Mouse (Mus musculus): ENCODE data around the gene Metap2. TPM values are rescaled to one million over a fixed set of nuclear protein-coding genes. Genes with fewer than 3 reads are reported as not detected.
"Not testable (repeated sequence)": the region's sequence is repeated elsewhere in the genome, so short reads cannot be mapped to it uniquely, and the experiment has no call there.

Gene Metap2
- polyA plus RNA-seq, 1 experiment from 2014 or later: 137 TPM

DNA sequence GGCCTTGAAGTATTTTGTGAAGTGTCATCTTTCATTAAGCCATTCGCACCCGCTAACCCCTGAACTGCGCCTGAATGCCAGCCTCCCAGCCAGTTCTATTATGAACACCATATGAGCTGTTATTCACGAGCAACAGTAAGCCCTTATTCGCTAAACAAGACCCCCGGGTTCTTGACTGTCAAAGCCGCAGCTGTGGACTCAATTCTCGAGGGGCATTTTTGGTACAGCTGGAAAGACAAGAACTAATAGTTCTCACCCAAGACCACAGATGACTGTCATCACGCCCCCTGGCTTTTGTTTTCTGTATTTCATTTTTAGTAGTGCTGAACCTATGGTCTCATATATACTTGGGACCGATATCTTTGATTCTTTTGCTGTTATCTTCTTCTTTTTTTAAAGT is 83.1 kb downstream of the Metap2 start:
- DNase-seq (ENCODE audit: low spot score) (no peak), ATAC-seq (no peak)
- H3K4me3 ChIP-seq (ENCODE audit: low read depth, low read length): no peak overlapping the region
- 0 out of 2 replicates have a peak, but pooled peaks cover 5% of the 10 kb centered on the region for H3K27me3 ChIP-seq (replicated peaks; ENCODE audit: insufficient read depth, low read length)
- 71% methylated on average over 10 of the region's 10 CpGs for WGBS
- H3K36me3 ChIP-seq (ENCODE audit: insufficient read depth, low read length): no peaks in the 10 kb centered on the region
- no peak overlapping the region for H3K9ac ChIP-seq (replicated peaks; ENCODE audit: low read depth)
- peak; percentile 26; the same call in 1 of the 2 replicates for TF ChIP-seq CTCF (IDR thresholded peaks at IDR 0.05)
- TF ChIP-seq EP300 (IDR thresholded peaks at IDR 0.05): no peak
- H3K4me2 ChIP-seq (replicated peaks; ENCODE audit: low read depth, low read length): no peak overlapping the region
- no peaks in the 10 kb centered on the region for H3K4me1 ChIP-seq (ENCODE audit: insufficient read depth, low read depth, low read length)
- H3K9me3 ChIP-seq (ENCODE audit: low read length): no peaks in the 10 kb centered on the region
- no peak overlapping the region for H3K27ac ChIP-seq (ENCODE audit: low read length)

- 0 out of 2 replicates have a peak, but pooled peaks cover 1% of the 10 kb centered on the region for H3K27me3 ChIP-seq (replicated peaks; ENCODE audit: insufficient read depth, low read length)
- H3K36me3 ChIP-seq (ENCODE audit: insufficient read depth, low read length): no peaks in the 10 kb centered on the region
- H3K27ac ChIP-seq (ENCODE audit: low read length): no peak overlapping the region
- no peaks in the 10 kb centered on the region for H3K9me3 ChIP-seq (ENCODE audit: low read length)
- no peak for ATAC-seq
- no peak overlapping the region for H3K4me3 ChIP-seq (ENCODE audit: low read depth, low read length)
- no peaks in the 10 kb centered on the region for H3K4me1 ChIP-seq (ENCODE audit: insufficient read depth, low read depth, low read length)
- H3K9ac ChIP-seq (replicated peaks; ENCODE audit: low read depth): no peak overlapping the region
- peak; percentile 80 for DNase-seq (ENCODE audit: low spot score)
- 12% methylated on average over 10 of the region's 10 CpGs for WGBS
- TF ChIP-seq EP300 (IDR thresholded peaks at IDR 0.05) (no peak), CTCF (IDR thresholded peaks at IDR 0.05) (peak; percentile 86)
- H3K4me2 ChIP-seq (replicated peaks; ENCODE audit: low read depth, low read length): no peak overlapping the region
Measured at GRCm38 (mm10) chr10:93812774-93813415, 84.0 kb downstream of the Metap2 start.

GRCm38 (mm10) chr10:93812098-93812497 is 84.8 kb downstream of the Metap2 start:
- Histone ChIP-seq H3K27ac (ENCODE audit: low read length) (no peak overlapping the region), H3K4me3 (ENCODE audit: low read depth, low read length) (no peak overlapping the region), H3K36me3 (ENCODE audit: insufficient read depth, low read length) (no peaks in the 10 kb centered on the region), H3K9me3 (ENCODE audit: low read length) (no peaks in the 10 kb centered on the region), H3K4me1 (ENCODE audit: insufficient read depth, low read depth, low read length) (no peaks in the 10 kb centered on the region), H3K9ac (replicated peaks; ENCODE audit: low read depth) (no peak overlapping the region), H3K27me3 (replicated peaks; ENCODE audit: insufficient read depth, low read length) (no peaks in the 10 kb centered on the region), H3K4me2 (replicated peaks; ENCODE audit: low read depth, low read length) (no peak overlapping the region)
- WGBS: 56% methylated on average over 7 of the region's 7 CpGs
- TF ChIP-seq CTCF (IDR thresholded peaks at IDR 0.05): no peak
- no peak for TF ChIP-seq EP300 (IDR thresholded peaks at IDR 0.05)
- no peak for ATAC-seq
- no peak for DNase-seq (ENCODE audit: low spot score)

GRCm38 (mm10) chr10:93810590-93811185 is 86.2 kb downstream of the Metap2 start:
- H3K27ac ChIP-seq (ENCODE audit: low read length): no peak overlapping the region
- TF ChIP-seq CTCF (IDR thresholded peaks at IDR 0.05) (no peak), EP300 (IDR thresholded peaks at IDR 0.05) (no peak)
- H3K9ac ChIP-seq (replicated peaks; ENCODE audit: low read depth): no peak overlapping the region
- H3K36me3 ChIP-seq (ENCODE audit: insufficient read depth, low read length): no peaks in the 10 kb centered on the region
- no peaks in the 10 kb centered on the region for H3K9me3 ChIP-seq (ENCODE audit: low read length)
- no peak overlapping the region for H3K4me2 ChIP-seq (replicated peaks; ENCODE audit: low read depth, low read length)
- no peak for ATAC-seq
- H3K4me1 ChIP-seq (ENCODE audit: insufficient read depth, low read depth, low read length): no peaks in the 10 kb centered on the region
- WGBS: 50% methylated on average over 7 of the region's 7 CpGs
- H3K27me3 ChIP-seq (replicated peaks; ENCODE audit: insufficient read depth, low read length): no peaks in the 10 kb centered on the region
- no peak for DNase-seq (ENCODE audit: low spot score)
- no peak overlapping the region for H3K4me3 ChIP-seq (ENCODE audit: low read depth, low read length)

GRCm38 (mm10) chr10:93809438-93809837 is 87.5 kb downstream of the Metap2 start:
- DNase-seq (ENCODE audit: low spot score); H3K9ac ChIP-seq (replicated peaks; ENCODE audit: low read depth); H3K36me3 ChIP-seq (ENCODE audit: insufficient read depth, low read length); H3K27me3 ChIP-seq (replicated peaks; ENCODE audit: insufficient read depth, low read length); ATAC-seq; H3K4me2 ChIP-seq (replicated peaks; ENCODE audit: low read depth, low read length); H3K4me3 ChIP-seq (ENCODE audit: low read depth, low read length); H3K27ac ChIP-seq (ENCODE audit: low read length); H3K4me1 ChIP-seq (ENCODE audit: insufficient read depth, low read depth, low read length); H3K9me3 ChIP-seq (ENCODE audit: low read length): not testable (repeated sequence)
- WGBS: 93% methylated on average over 8 of the region's 8 CpGs

Other genes starting within 250 kb of the Metap2 start
- 0.12 TPM in 1 of 2 replicates, not detected in the other for gene Usp44, start 65.5 kb downstream of the Metap2 start, polyA plus RNA-seq (2015; fragmentation: Nextera tagmentation; extraction: Ambion mirVana)
- gene Vezt, start 138.7 kb upstream of the Metap2 start, polyA plus RNA-seq (2015; fragmentation: Nextera tagmentation; extraction: Ambion mirVana): 14.3 and 17.7 TPM in 2 replicates
- 3.2 and 4.1 TPM in 2 replicates for gene Fgd6, start 138.9 kb upstream of the Metap2 start, polyA plus RNA-seq (2015; fragmentation: Nextera tagmentation; extraction: Ambion mirVana)